Mouse (Mus musculus) ES-Bruce4 (cell line): ENCODE measurements at regions not wholly inside any gene's neighbourhood (a gene's known extent, or its start where the extent isn't known, plus 50 kb on each side); places are given as distances from the start of the nearest gene placed in this dataset.
A peak's percentile ranks its signal among the peaks of the same experiment; 100 is the strongest.

Experiments used
- H3K27ac ChIP-seq: 2 replicates; pipeline ENCODE4 v1.5.1; 2012; ENCODE audit warnings: low read length, inconsistent platforms; ENCODE audit not compliant: insufficient read depth
- H3K27me3 ChIP-seq: 2 replicates; pipeline ENCODE4 v1.6.1; 2012; ENCODE audit warnings: mild to moderate bottlenecking, low read length, inconsistent platforms; ENCODE audit not compliant: control insufficient read depth, poor library complexity, insufficient read depth, severe bottlenecking
- H3K36me3 ChIP-seq: 2 replicates; pipeline ENCODE4 v1.6.1; 2012; ENCODE audit warnings: inconsistent platforms, mild to moderate bottlenecking, low read length, moderate library complexity; ENCODE audit not compliant: control insufficient read depth, poor library complexity, insufficient read depth, severe bottlenecking
- H3K4me1 ChIP-seq: one replicate; pipeline ENCODE4 v1.8.1; 2011; ENCODE audit warnings: low read length; ENCODE audit not compliant: control insufficient read depth, insufficient read depth
- H3K4me3 ChIP-seq: 2 replicates; pipeline ENCODE4 v1.5.1; 2011; ENCODE audit warnings: low read depth, mild to moderate bottlenecking, low read length
- H3K9ac ChIP-seq: 2 replicates; pipeline ENCODE4 v1.6.1; 2012; ENCODE audit warnings: low read depth, mild to moderate bottlenecking, inconsistent platforms; ENCODE audit not compliant: poor library complexity, severe bottlenecking
- H3K9me3 ChIP-seq: replicated peaks from 2 replicates; pipeline ENCODE4 v1.6.1; 2012; ENCODE audit warnings: mild to moderate bottlenecking, low read length, inconsistent platforms; ENCODE audit not compliant: control insufficient read depth, poor library complexity, insufficient read depth, severe bottlenecking
- CTCF ChIP-seq: IDR thresholded peaks from one replicate; pipeline ENCODE4 v1.8.1; 2011; ENCODE audit warnings: low read depth, low read length
- EP300 ChIP-seq: IDR thresholded peaks from 2 replicates; pipeline ENCODE4 v1.6.1; 2011; ENCODE audit warnings: low read depth, low read length; ENCODE audit not compliant: insufficient read depth
- POLR2A ChIP-seq: IDR thresholded peaks from one replicate; pipeline ENCODE4 v1.8.1; 2011; ENCODE audit warnings: low read length; ENCODE audit not compliant: insufficient read depth

- TF ChIP-seq CTCF (no peak), POLR2A (no peak), EP300 (no peak)
- H3K27me3 ChIP-seq, result no peaks in the 10 kb centered on the region
These were observed 133.6 kb upstream of the Veph1 start for GRCm38 (mm10) chr3:66430187-66430586.

GRCm38 (mm10) chr3:66422445-66423037 is 125.9 kb upstream of the Veph1 start:
- Histone ChIP-seq H3K4me1 (no peaks in the 10 kb centered on the region), H3K9me3 (no peaks in the 10 kb centered on the region), H3K4me3 (no peak overlapping the region), H3K27me3 (no peaks in the 10 kb centered on the region), H3K27ac (no peak overlapping the region), H3K36me3 (no peaks in the 10 kb centered on the region), H3K9ac (no peak overlapping the region)
- no peak for TF ChIP-seq POLR2A
- TF ChIP-seq CTCF, result no peak
- no peak for TF ChIP-seq EP300

More at GRCm38 (mm10) chr3:66430187-66430586, 133.6 kb upstream of the Veph1 start:
- H3K27ac ChIP-seq, result no peak overlapping the region
- no peaks in the 10 kb centered on the region for H3K9me3 ChIP-seq
- no peaks in the 10 kb centered on the region for H3K36me3 ChIP-seq
- H3K4me1 ChIP-seq, result no peaks in the 10 kb centered on the region
- H3K9ac ChIP-seq, result no peak overlapping the region
- H3K4me3 ChIP-seq, result no peak overlapping the region

DNA sequence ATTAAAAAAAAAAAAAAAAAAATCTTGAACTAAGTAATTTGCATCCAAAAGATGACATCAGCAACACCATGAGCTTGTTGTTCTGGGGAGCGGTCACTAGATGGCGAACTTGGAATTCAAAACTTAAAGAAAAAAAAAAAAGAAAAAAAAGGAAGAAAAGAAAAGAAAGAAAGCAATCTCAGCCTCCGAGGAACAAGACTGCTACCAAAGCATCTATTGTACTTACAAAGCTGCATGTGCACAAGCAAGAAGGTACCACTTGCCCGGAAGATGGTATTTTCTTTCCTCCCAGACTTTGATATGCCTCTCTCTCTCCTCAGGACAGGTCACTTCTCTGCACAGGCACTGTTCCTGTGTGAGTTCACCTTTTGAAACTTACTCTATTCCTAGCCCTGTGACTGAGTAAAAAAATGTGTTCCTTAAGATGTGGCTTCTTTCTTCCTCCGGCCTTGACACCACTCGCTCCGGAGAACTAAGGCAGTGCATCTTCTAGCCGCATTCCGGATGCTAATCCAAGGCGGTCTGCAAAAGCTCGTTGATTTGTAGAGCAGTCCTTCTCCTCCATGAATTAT is 114.2 kb upstream of the Veph1 start:
- Histone ChIP-seq H3K27me3 (no peaks in the 10 kb centered on the region), H3K9ac (no peak overlapping the region), H3K27ac (no peak overlapping the region), H3K4me3 (no peak overlapping the region), H3K4me1 (no peaks in the 10 kb centered on the region), H3K9me3 (no peaks in the 10 kb centered on the region), H3K36me3 (no peaks in the 10 kb centered on the region)
- peak; percentile 18 for TF ChIP-seq CTCF
- no peak for TF ChIP-seq POLR2A

- Histone ChIP-seq H3K4me1 (no peaks in the 10 kb centered on the region), H3K27me3 (no peaks in the 10 kb centered on the region), H3K9me3 (no peaks in the 10 kb centered on the region), H3K4me3 (no peak overlapping the region), H3K27ac (no peak overlapping the region), H3K36me3 (no peaks in the 10 kb centered on the region), H3K9ac (no peak overlapping the region)
- TF ChIP-seq POLR2A (no peak), CTCF (no peak), EP300 (no peak)
These were observed 112.2 kb upstream of the Veph1 start for GRCm38 (mm10) chr3:66408791-66409190.

DNA sequence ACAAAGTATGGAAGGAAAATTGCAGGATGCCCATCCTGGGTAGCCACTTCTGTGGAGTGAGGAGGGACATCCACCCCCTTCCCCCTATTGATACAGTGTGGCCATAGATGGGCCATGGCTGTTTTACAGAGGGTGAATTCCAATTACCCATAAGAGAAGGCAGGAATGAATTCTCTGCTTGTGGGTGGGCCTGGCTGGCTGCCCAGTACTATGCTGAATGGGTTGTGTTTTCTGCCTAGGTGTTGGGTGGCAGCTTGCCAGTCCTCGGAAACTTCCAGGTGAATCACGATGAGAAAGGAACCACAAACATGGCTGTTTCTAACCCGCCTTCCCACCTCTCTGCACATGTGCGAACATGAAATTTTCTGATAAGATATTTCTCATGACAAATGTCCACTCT is 109.0 kb upstream of the Veph1 start:
- H3K9me3 ChIP-seq, result no peaks in the 10 kb centered on the region
- H3K4me1 ChIP-seq, result no peaks in the 10 kb centered on the region
- no peak overlapping the region for H3K4me3 ChIP-seq
- TF ChIP-seq CTCF (no peak), POLR2A (no peak), EP300 (no peak)
- no peak overlapping the region for H3K9ac ChIP-seq
- H3K27me3 ChIP-seq, result no peaks in the 10 kb centered on the region
- H3K27ac ChIP-seq, result no peak overlapping the region
- no peaks in the 10 kb centered on the region for H3K36me3 ChIP-seq

DNA sequence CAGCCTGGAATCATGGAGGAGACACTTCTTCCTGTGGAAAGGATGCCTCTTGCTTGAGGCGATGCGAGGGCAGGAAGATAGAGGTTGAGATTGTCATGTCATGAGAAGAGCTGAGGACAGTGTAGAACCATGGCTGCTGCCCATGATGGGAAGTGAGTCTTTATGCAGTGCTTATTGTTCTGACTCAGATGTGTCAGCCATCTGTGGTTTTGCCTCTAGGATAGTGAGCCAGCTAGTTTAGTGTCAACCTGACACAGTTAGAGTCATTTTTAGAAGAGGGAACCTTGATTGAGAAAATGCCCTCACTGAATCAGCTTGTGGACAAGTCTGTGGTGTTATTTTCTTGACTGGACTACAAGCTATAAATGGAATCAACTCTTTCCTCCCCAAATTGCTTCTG is 107.1 kb upstream of the Veph1 start:
- Histone ChIP-seq H3K9me3 (no peaks in the 10 kb centered on the region), H3K9ac (no peak overlapping the region), H3K27ac (no peak overlapping the region), H3K27me3 (no peaks in the 10 kb centered on the region), H3K36me3 (no peaks in the 10 kb centered on the region), H3K4me3 (no peak overlapping the region), H3K4me1 (no peaks in the 10 kb centered on the region)
- TF ChIP-seq CTCF (no peak), EP300 (no peak), POLR2A (no peak)
